Mouse (Mus musculus) adrenal gland, postnatal 14 days (tissue): ENCODE results near the gene Npas2. TPM values are rescaled to one million over a fixed set of nuclear protein-coding genes. Genes with fewer than 3 reads are reported as not detected.

Experiments
- DNase-seq: peaks from one replicate; pipeline ENCODE4 v3.0.0; 2021; ENCODE audit warnings: mixed read lengths
- total RNA-seq: library from RNA; stranded (reverse); gene quantifications from 2 replicates; pipeline ENCODE4 v1.2.3, GENCODE M21; 2021

Gene Npas2
- total RNA-seq, 1 experiment from 2014 or later, result 4.5 TPM

- DNase-seq, result no peak
Measured at GRCm38 (mm10) chr1:39376121-39376520, 182.6 kb downstream of the Npas2 start.

GRCm38 (mm10) chr1:39376726-39377240 lies 183.3 kb downstream of the Npas2 start:
- DNase-seq, result no peak

DNA sequence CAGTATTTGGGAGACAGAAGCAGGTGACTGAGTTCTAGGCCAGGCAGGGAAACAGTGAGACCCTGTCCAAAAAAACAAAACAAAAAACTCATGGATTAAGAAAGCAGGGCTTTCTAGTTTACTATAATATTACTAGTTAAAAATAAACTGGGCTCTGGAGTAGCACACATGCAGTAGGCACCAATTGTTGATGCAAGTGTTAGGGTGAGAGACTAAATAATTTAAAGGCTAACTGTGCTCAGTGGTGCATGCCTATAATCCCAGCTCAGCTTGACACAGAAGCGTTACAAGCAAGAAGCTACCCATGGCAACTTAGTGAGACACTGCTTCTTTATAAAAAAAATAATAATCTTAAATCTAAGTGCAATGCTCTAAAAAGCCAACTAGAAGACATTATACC lies 185.0 kb downstream of the Npas2 start:
- DNase-seq, result no peak

DNA sequence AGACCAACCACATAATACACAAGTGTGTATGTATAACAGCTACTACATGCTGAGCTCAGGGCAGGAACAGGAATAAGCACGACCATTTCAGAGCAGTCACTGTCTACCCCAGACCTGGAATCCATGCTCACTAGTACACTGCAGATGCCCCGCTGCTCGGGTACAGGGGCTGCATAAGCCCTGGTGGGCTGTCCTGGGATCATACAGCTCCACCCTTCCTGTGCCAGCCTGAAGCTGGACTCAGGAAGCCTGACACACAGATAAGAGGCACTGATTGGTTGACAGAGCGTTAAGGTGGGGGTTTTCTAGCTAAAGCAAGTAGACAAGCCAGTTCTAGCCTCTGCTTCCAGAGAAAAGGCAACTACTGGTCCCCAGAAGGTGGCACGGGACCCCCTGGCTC lies 185.5 kb downstream of the Npas2 start:
- no peak for DNase-seq

DNA sequence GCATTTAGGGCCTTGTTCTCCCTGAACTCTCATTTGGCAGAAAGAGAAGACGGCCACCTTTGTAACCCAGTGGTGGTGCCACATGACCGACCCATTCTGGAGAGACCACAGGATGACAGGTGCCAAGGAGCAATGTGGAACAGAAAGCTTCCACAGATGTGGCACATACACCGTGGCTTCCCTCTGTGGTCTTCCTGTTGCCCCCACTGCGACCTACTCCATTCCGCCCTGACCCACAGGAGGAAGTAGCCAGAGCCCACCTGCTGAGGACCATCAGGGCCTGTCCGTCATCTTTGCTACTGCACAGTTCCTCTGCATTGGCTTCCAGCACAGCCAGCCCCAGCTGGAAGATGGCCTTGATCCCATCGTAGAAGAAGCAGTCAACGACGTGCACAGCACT lies 187.5 kb downstream of the Npas2 start:
- no peak for DNase-seq

DNA sequence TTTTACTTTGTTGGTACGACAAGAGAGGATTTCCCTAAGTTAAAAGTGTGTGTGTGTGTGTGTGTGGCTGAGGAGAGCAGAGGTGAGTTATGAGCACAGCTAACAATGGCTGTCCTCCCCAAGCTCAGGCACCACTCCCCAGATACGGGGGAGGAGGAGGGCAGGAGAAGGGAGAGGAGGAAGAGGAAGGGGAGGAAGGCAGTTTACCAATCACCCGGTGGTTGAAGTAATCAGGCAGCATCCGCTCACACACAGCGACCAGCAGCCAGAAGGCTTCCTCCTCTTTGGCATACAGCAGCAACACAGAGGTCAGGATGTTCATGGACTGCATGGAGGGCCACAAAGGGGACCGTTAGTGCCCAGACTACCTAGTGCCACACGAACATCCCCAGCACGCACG lies 191.4 kb downstream of the Npas2 start:
- no peak for DNase-seq

DNA sequence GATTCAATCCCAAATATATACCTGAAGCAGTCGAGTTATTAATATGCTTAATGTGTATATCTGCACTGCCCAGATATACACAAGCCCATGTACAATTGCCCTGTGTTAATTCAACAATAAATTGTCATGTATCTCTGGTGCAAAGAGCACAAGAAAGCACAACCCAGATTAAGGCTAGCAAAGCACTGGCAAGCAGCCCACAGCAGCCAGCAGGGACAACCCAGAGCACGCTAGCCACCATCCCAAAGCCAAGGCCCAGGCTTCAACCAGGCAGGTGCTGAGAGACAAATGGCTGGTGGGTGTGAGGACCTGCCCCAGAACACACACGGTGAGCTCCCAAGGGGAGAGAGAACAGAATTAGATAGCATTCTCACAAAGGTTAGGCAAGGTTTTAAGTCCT lies 192.9 kb downstream of the Npas2 start:
- DNase-seq, result no peak

GRCm38 (mm10) chr1:39387497-39387896 lies 194.0 kb downstream of the Npas2 start:
- DNase-seq, result no peak

GRCm38 (mm10) chr1:39388163-39388562 lies 194.6 kb downstream of the Npas2 start:
- DNase-seq, result no peak

GRCm38 (mm10) chr1:39389338-39389737 lies 195.8 kb downstream of the Npas2 start:
- DNase-seq, result no peak

- DNase-seq, result no peak
Measured at GRCm38 (mm10) chr1:39391652-39392051, 198.1 kb downstream of the Npas2 start.

DNA sequence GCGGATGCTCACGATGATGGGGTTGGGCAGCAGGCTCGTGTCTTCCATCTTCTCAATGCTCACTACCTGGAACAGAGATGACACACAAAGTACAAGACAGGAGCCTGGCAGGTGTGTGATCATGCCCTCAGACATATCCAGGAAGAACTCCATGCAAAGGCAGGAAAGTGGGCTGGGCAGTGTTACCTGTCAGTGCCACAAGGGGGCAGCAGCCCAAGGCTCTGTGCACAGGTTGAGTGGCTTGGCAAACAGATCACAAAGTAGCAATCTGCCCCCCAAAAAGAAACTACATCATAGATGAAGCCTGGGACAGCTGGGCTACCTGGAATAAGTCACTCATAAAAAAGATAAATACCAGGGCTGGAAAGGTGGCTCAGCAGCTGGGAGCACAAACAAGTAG lies 198.7 kb downstream of the Npas2 start:
- peak; percentile 86 for DNase-seq

GRCm38 (mm10) chr1:39393217-39393867 lies 199.8 kb downstream of the Npas2 start:
- no peak for DNase-seq

GRCm38 (mm10) chr1:39394096-39394495 lies 200.6 kb downstream of the Npas2 start:
- peak; percentile 56 for DNase-seq

GRCm38 (mm10) chr1:39394650-39395049 lies 201.1 kb downstream of the Npas2 start:
- DNase-seq, result no peak

- no peak for DNase-seq
Measured at GRCm38 (mm10) chr1:39396347-39396746, 202.8 kb downstream of the Npas2 start.

DNA sequence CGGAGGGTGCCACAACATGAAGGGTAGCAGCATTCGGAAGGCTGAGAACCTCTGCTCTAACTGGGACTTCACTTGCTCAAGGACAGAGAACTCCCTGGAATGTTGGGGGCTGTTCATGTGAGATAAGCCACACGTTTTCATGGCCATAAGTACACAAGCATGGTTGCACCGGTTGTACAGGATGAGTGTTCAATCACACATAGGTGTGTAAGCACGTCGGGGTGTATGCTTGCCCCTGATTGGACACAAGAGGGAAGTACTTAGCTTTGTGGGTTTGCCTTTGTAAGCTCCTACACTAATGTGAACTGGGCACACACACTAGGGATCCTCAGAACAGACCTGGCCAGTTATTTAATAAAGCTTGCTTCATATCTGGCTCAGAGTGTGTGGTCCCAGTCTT lies 204.8 kb downstream of the Npas2 start:
- no peak for DNase-seq

DNA sequence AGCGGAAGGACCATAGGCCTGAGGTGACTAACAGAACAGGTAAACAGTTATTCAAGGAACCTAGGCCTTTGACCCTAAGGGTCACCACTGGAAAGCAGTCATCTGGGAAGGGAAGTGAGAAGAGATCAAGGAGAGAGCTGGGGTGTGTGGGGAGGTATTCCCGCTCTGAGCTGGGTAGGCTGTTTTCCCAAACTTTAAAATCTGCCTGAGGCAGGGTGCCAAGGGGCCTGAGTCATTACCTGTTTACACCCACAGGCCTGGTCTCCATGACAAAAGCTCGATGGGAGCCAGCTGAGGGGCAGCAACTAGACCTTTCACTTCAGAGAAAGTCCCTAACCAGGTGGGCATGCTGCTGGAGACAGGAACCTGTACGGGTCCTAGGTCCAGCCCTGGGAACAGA lies 205.7 kb downstream of the Npas2 start:
- DNase-seq, result peak; percentile 54

DNA sequence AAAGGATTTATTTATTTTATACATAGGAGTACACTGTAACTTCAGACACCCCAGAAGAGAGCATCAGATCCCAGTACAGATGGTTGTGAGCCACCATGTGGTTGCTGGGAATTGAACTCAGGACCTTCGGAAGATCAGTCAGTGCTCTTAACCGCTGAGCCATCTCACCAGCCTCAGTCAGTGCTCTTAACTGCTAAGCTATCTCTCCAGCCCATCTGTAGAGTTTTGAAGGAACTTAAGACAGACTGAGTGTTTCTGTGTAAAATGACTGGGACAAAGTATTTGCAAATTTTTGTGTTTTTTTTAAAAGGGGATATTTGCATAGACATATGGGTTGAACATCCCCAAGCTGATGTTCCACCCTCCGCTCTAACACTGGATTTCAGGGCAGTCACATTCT lies 206.6 kb downstream of the Npas2 start:
- no peak for DNase-seq

DNA sequence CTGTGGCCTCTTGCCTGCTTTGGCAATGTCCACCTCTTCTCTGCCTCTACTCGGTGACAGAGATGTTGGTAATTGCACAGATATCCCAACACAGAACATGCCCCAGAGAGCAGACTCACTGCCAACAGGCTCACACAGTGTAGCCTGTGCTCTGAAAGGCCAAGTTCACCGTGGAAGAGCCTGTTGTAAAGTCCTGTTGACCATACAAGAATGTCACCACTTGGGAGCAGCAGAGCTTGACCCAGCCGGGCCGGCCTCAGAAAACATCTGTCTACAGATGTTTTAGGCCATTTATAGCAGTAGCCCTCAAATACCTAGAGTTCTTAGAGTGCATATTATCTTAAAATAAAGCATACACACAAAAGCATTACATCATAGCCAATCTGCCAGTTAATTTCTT lies 213.6 kb downstream of the Npas2 start:
- DNase-seq, result peak; percentile 35

DNA sequence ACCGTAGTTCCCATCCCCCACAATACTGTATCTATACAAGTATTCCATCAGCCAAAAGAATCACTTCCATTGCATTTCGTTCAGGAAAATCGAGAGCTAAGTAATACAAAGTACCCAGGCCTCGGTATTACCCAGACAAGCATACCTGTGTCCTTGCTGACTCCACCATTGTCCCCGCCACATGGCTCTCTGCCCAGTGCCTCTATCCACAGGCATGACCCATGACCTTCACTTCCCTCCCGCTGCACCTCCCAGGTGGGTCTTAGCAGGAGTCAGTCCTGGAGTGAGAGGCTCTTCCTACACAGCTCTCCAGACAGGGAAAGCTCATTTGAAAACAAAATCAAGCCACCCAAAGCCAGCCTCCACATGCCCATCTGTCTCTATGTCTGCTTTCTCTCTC lies 214.6 kb downstream of the Npas2 start:
- DNase-seq, result no peak

GRCm38 (mm10) chr1:39408668-39409067 lies 215.1 kb downstream of the Npas2 start:
- no peak for DNase-seq

GRCm38 (mm10) chr1:39410085-39410821 lies 216.7 kb downstream of the Npas2 start:
- no peak for DNase-seq
